In the genomic region with DNA sequence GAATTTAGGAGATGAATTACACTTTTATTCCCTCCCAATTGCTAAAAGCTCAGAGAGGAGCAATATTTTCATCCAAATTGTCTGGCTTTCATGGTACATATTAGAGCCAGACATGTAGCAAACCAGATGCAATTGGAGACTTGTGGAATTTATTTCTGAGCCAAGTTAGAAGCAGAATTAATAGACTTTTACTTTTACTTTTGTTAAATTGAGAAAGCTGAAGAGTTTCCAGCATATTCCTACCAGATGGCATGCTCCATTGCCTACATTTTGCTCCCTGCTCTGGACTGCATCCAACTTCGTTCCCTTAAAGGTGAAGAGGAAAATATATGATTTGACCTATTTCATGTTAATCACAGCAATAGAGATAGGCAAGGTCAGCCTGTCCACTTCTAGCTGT, we compare ENCODE assay signal across 22 mouse cellular contexts.
DNase-seq lines count a peak whose midpoint lies in the region; ATAC-seq and TF ChIP-seq lines count a peak whose summit lies in the region.
"Had no signal": no experiment of that assay in that cellular context is flagged by ENCODE, and none has a peak within 500 bp of the region (broad histone marks: within the 10 kb centered on the region; RNA-seq: fewer than 3 reads in every experiment).

No protein-coding gene starts in this region.

- H3K36me3 ChIP-seq in heart, adult 2 months (ENCODE audit: control insufficient read depth, insufficient read depth, low read length) = no peaks in the 10 kb centered on the region
- H3K36me3 ChIP-seq: forebrain, embryonic 15.5 days; hindbrain, embryonic 12.5 days; liver, embryonic 15.5 days; midbrain, embryonic 15.5 days; neural tube, embryonic 12.5 days had no signal

- peak; percentile 9 to 13 for DNase-seq in cerebellum, postnatal 14 days
- DNase-seq in heart, adult 8-10 months (ENCODE audit: low spot score) = peak; percentile 24
- no peak for DNase-seq in heart, adult 2 months
- DNase-seq in left cerebral cortex, postnatal 10 days (ENCODE audit: extremely low spot score in 1 of 2, low spot score in 2 of 2) = peak; percentile 1 to 17
- no peak for DNase-seq in left cerebral cortex, adult 11 months (ENCODE audit: low spot score)
- peak; percentile 14 to 54 for DNase-seq in layer of hippocampus, postnatal 14 days (ENCODE audit: low spot score in 2 of 2)
- DNase-seq in spleen, postnatal 10 days (ENCODE audit: low spot score in 2 of 2) = no peak
- DNase-seq: cerebellum, adult 9-10 months; gastrocnemius, postnatal 25 days; heart, postnatal 14 days; kidney, postnatal 25 days; liver; thymus, postnatal 25 days had no signal

- intact Hi-C loops in heart, adult 2 months (cut with DNase I) = no loop called here
- intact Hi-C loops in left cerebral cortex, postnatal 10 days (cut with DNase I) = no loop called here

- TF ChIP-seq POLR2A in heart, adult 2 months (IDR thresholded peaks at IDR 0.05; ENCODE audit: insufficient read depth, low read depth, low read length) = no peak

- no peak for TF ChIP-seq EP300 in heart, adult 2 months (IDR thresholded peaks at IDR 0.05; ENCODE audit: insufficient read depth, low read depth, low read length)

- no peak for ATAC-seq in cerebellum, adult (ENCODE audit: insufficient number of reproducible peaks, low FRiP score, low TSS enrichment)
- ATAC-seq: CD4-positive, CD25-positive, alpha-beta regulatory T cell, adult 4 months; forebrain, embryonic 15.5 days; intestine, postnatal 0 days; midbrain, embryonic 15.5 days had no signal

- H3K4me3 ChIP-seq in heart, adult 2 months = no peak overlapping the region
- H3K4me3 ChIP-seq: forebrain, embryonic 15.5 days; hindbrain, embryonic 12.5 days; liver, embryonic 15.5 days; midbrain, embryonic 15.5 days; neural tube, embryonic 12.5 days had no signal

- H3K79me2 ChIP-seq in heart, adult 2 months (replicated peaks; ENCODE audit: control insufficient read depth, insufficient read depth, low read length) = no peaks in the 10 kb centered on the region

- no peak overlapping the region for H3K9ac ChIP-seq in heart, adult 2 months (ENCODE audit: low read depth, low read length)
- H3K9ac ChIP-seq: forebrain, embryonic 15.5 days; hindbrain, embryonic 12.5 days; liver, embryonic 15.5 days; midbrain, embryonic 15.5 days; neural tube, embryonic 12.5 days had no signal

- no peak for TF ChIP-seq CTCF in heart, adult 2 months (IDR thresholded peaks at IDR 0.05)

- H3K27ac ChIP-seq in heart, adult 2 months = no peak overlapping the region
- H3K27ac ChIP-seq: forebrain, embryonic 15.5 days; hindbrain, embryonic 12.5 days; liver, embryonic 15.5 days; macrophage; midbrain, embryonic 15.5 days; neural tube, embryonic 12.5 days had no signal

- 76% methylated on average over 1 of the region's 1 CpGs for WGBS in heart, adult 2 months

- H3K27me3 ChIP-seq in heart, adult 2 months (ENCODE audit: control insufficient read depth, insufficient read depth, low read length) = no peaks in the 10 kb centered on the region
- H3K27me3 ChIP-seq: forebrain, embryonic 15.5 days; hindbrain, embryonic 12.5 days; liver, embryonic 15.5 days; midbrain, embryonic 15.5 days; neural tube, embryonic 12.5 days had no signal

- H3K4me1 ChIP-seq in heart, adult 2 months (ENCODE audit: control insufficient read depth, insufficient read depth, low read length) = no peaks in the 10 kb centered on the region
- H3K4me1 ChIP-seq: hindbrain, embryonic 12.5 days; liver, embryonic 15.5 days; midbrain, embryonic 15.5 days; neural tube, embryonic 12.5 days had no signal

Comparison
In these comparisons a context has a peak if more than half of its experiments do, and no peak if none do; other contexts are left out.
1. DNase-seq: peak in cerebellum, postnatal 14 days (2 of 2), heart, adult 8-10 months (single experiment), left cerebral cortex, postnatal 10 days (2 of 2) and layer of hippocampus, postnatal 14 days (2 of 2); none in heart, adult 2 months (0 of 2), left cerebral cortex, adult 11 months (single experiment) and spleen, postnatal 10 days (0 of 2).